Mouse (Mus musculus) small intestine, adult 2 months (tissue): ENCODE measurements at regions not wholly inside any gene's neighbourhood (a gene's known extent, or its start where the extent isn't known, plus 50 kb on each side); places are given as distances from the start of the nearest gene placed in this dataset.

Source experiments
- CTCF ChIP-seq: fragments of 200-500 bp; IDR thresholded peaks from 2 replicates; pipeline ENCODE4 v1.5.1; 2012; ENCODE audit warnings: low read depth, mild to moderate bottlenecking, control low read depth, inconsistent platforms, low read length, moderate library complexity, mixed read lengths; ENCODE audit not compliant: insufficient replicate concordance, insufficient read length; ENCODE audit errors: extremely low read depth
- POLR2A ChIP-seq: fragments of 200-500 bp; IDR thresholded peaks from 2 replicates; pipeline ENCODE4 v1.6.1; 2012; ENCODE audit warnings: low read depth, mild to moderate bottlenecking, control low read depth, inconsistent platforms, low read length, moderate library complexity

- TF ChIP-seq CTCF, result no peak
- TF ChIP-seq POLR2A, result no peak
Measured at GRCm38 (mm10) chr7:133262161-133262560, 138.0 kb upstream of the Ctbp2 start.
